Mouse (Mus musculus) brain, embryonic 18.5 days (tissue): ENCODE results near the gene C8g.

Experiments used
- DNase-seq: peaks from one replicate; pipeline ENCODE4 v3.0.0-alpha.2; 2012; ENCODE audit warnings: low read depth, low spot score

Gene C8g

GRCm38 (mm10) chr2:25501593-25502486 is at the start of gene C8g:
TSS of gene C8g (minus strand) at chr2:25501719.
- DNase-seq: no peak

- no peak for DNase-seq
These were observed 49.7 kb upstream of the C8g start for GRCm38 (mm10) chr2:25551186-25551585.

- no peak for DNase-seq
These were observed 47.8 kb upstream of the C8g start for GRCm38 (mm10) chr2:25549021-25549991.

GRCm38 (mm10) chr2:25546811-25547491 is 45.4 kb upstream of the C8g start, which contains the start of gene Traf2:
TSS of gene Traf2 (minus strand) at chr2:25546940.
- DNase-seq: peak; percentile 96

DNA sequence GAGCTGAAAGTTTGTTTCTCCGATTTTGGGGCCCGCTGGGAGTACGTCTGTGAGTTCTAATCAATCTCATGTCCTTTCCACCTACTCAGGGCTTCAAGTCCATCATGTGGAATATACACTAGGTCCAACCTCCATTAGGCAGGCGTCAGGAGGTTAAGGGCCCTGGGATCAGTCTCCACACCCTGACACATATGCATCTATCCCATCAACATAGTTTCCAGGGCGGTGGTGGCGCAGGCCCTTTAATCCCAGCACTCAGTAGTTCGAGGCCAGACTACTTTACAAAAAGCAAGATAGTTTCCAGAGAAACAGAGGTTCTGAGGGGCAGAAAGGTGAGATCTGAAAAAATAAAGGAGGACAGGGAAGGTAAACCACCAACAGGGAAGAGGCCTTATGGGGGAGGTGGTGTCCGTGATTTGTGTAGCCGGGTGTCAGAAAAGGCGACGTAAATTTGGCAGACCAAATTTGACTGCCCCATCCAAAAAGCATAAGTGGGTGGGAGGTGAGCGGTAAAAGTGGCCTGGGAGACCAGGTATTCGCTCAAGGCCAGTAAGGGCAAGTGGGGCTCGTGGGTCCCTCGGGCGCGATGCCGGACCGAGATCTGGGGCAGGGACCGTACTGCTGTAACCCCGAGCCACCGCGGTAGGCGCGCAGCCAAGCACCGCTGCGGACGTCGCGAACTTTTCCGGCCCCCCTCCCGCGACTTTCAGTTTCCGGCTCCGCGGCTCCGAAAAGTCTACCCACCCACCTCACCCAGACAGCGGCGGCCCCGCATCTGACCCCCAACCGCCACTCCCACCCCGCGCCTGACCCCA is 44.7 kb upstream of the C8g start:
- no peak for DNase-seq

DNA sequence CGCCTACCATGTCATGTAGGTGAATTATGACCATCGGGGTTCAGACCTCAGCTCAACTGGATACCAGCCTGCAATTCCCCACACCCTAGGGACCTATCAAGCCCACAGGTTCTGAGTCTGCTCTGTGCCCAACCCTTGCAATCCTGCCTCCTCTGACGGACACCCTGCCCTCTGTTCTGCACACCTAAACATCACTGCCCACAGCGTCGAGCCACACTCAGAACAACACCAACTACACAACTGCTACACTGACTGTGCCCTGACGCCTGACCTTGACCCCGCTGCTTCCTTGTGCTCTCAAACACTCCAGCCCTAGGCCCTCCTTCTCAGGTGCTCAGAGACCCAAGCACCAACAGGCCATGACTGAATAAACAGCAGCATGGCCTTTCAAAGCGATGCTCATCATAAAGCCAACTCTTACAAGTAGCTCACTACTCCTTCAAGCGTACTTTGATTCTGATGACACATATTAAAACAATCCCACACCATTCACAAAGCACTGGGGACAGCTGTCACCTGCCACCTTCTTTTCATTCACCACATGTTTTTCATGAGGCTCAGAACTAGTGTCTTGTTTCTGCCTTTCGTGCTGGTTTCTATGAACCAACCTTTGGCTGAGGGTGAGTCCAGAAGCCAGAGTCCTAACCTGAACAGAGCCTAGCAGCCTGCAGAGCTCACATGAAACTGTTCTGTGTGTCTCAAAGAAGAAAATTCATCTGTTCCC is 40.3 kb upstream of the C8g start:
- no peak for DNase-seq

DNA sequence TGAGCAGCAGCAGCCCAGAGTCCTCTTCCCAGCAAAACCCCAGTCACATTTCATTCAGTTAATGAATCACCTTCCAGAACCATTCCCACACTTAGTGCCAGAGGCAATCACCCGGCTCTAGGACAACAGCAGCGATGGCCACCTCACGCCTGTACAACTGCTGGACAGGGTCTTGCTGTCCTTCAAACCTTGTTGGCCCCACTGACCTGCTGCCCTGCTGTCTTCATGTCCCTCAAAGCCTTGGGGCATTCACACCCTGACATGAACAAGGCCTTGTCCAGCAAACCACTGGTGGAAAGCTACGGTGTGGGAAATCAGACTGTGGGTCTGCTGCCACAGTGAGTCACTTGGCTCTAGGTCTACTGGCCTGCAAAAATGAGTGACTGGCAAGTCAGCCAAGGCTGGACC is 39.0 kb upstream of the C8g start:
- no peak for DNase-seq

DNA sequence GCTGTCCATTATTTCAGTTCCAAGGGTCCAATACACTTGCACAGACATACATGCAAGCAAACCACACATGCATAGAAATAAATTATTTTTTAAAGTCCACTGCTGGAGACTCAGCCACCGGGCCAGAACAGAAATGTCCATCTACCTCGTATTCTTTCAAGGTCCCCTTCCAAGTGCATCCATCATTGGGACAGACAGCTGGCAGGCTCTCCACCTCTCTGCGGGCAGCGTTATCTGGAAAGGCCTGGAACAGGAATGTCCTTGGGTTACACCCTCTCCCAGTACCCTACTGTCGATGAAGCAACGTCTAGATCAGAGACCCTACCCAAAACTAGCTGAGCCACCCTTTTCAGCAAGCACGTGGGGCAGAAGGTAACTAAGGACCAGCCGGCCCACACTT is 35.0 kb upstream of the C8g start:
- DNase-seq: no peak

DNA sequence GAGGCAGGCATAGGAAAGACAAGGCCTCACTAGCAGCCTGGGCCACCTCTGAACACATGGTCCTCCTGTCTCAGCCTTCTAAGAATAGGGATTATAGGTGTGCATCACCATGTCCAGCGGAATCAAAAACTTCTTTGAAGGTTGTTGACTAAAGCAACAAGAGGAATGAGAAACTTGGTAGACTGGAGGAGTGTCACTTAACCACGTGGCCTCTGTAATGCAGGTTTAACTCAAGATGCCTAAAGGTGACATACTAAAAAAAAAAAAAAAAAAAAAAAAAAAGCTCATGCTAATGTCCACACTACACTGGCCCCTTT is 33.3 kb upstream of the C8g start:
- no peak for DNase-seq

GRCm38 (mm10) chr2:25534178-25534865 is 32.8 kb upstream of the C8g start:
- no peak for DNase-seq

DNA sequence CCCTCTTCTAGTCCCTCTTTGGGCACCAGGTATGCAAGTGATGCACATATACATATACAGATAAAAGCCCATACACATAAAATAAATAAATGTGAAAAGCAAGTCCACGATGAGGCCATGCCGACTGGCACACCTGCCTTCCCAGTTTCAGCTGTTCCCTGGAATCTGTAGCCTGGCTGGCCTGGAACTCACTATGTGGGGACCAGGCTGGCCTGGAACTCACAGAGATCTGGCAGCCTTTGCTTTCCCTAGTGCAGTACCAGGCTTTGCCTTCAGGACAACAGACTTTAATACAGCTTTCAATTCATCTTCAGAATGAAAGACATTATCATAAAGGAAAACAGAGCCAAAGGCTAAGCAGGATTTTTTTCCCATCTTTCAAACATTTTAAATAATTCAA is 32.2 kb upstream of the C8g start:
- no peak for DNase-seq

- DNase-seq: no peak
These were observed 25.2 kb upstream of the C8g start for GRCm38 (mm10) chr2:25526510-25527302.

DNA sequence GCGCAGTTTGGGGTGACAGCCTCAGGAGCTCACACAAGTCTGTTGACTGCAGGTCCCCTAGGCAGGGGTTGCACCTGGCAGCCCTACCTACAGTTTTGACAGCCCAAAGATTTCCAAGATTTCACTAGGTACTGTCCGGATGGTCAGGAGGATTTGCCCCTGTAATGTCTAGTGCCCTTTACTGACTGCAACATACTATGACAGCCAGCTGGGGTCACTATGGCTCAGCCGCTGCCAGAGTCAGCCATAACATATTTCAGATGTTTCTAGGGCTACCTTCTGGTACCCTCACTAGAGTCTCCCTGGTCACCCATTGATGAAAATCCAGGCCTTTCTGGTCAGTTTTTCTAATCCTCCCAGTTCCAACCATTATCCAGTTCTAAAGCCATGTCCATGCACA is 8.4 kb upstream of the C8g start:
- DNase-seq: no peak

DNA sequence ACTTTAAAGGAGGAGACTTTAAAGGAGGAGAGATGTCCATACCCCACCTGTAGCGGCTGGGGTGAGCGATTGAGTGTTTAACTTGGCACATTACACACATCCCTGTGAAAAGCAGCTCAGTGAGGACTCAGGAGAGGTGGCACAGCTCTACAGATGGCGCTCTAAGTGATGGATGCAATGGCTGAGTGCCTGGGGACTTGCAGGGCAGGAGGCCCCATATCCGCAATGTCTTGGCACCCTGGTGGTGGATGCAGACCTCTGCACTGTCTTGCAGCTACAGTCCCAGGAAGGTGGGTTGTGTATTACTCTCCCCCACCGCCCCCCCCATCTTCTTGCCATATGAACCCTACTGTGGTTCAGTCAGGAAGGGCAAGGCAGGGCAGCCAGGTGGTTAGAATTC is 5.4 kb upstream of the C8g start:
- no peak for DNase-seq

DNA sequence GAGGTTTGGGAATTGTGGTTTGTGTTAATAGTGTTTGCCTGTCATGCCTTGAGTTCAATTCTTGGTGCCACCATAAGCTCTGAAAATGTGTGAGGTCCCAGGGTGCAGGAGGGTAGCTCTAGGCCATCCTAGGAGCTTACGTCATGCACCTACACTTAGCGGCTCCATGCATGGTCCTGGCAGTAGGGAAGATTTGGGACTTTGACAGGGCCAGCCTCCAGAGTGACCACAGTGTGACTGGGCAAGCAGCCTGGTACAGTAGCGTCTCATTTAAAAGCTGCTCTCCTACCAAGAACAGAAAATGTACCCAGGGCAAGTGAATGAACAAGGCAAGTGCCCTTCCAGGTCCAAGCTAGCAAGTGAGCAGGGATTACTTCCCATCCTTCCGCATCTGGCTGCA is 4.3 kb upstream of the C8g start:
- no peak for DNase-seq

DNA sequence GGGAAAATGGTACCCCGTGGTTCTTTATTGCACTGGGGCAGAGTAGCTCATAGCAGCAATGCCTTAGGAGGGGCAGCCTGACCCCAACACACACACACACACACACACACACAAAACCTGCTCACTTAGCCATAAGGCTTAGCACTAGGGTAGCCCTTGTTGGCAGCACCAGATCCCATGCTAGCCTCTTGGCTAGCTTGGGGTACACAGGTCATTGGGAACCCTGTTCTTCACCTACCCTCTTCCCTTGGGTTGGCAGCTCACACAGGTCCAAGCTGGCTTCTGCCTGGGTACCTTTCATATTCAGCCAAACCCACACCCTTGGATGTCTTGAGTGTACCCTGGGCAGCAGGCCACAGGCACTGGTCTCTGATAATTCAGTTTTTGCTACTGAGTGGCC is 3.5 kb upstream of the C8g start:
- DNase-seq: no peak

DNA sequence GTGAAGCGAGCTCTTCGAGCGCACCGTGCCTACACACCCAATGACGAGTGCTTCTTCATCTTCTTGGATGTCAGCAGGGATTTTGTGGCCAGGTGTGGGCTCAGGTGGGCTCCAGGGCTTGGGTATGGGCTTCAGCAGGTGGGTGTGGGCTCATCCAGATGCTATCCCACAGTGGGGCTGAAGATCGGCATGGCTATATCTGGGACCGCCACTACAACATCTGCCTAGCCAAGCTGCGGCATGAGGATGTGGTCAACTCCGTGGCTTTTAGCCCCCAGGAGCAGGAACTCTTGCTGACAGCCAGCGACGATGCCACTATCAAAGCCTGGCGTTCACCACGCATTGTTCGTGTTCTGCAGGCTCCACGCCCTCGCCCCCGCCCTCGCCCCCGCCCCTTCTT is 3.0 kb upstream of the C8g start:
- no peak for DNase-seq

DNA sequence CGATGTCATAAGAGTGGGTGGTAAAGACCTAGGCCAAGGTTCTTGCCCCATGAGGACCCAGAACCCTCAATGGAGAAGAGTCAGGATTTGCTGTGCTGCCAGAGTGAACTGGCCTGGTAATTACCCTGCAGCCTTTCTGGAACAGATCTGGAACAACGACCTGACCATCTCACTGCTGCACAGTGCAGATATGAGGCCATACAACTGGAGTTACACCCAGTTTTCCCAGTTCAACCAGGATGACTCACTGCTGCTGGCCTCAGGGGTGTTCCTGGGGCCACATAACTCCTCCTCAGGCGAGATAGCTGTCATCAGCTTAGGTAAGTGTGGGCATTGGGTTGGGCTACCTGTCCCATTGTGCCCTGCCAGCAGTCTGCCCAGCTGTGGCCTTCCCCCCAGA is 1.2 kb upstream of the C8g start:
- DNase-seq: no peak
